Mouse (Mus musculus) thymus, adult 2 months (tissue): ENCODE measurements around the gene Otud6a.

ENCODE experiments used
- CTCF ChIP-seq: fragments of 200-500 bp; IDR thresholded peaks from 2 replicates; pipeline ENCODE4 v1.5.1; 2012; ENCODE audit warnings: mild to moderate bottlenecking, control low read depth, low read length, moderate library complexity, borderline replicate concordance; ENCODE audit not compliant: control insufficient read depth, poor library complexity, insufficient read depth; ENCODE audit errors: extremely low read depth
- POLR2A ChIP-seq: fragments of 200-500 bp; IDR thresholded peaks from 2 replicates; pipeline ENCODE4 v1.6.1; 2012; ENCODE audit warnings: mild to moderate bottlenecking, low read length, control low read depth, moderate library complexity; ENCODE audit not compliant: control insufficient read depth, poor library complexity, insufficient read depth; ENCODE audit errors: extremely low read depth

DNA sequence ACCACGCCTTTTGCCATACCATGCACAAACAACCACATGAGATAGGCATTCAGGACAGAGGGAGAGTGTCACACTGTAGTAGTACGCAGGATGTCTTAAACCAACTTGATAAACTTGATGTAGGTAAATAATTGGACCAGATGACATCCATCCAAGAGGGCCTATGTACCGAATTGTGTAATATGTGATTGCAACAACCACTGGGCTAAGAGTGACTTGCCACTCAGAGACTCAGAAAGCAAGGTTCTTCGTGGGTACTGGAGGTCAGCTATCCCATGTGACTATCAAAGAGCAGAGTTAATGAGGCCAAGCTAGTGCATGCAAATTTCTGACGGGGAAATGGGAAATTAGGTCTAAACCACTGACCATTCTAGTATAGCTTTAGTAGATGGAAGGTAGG is 27.2 kb upstream of the Otud6a start:
- TF ChIP-seq CTCF (no peak), POLR2A (no peak)
